Comparison of ENCODE assay signal across 13 mouse cellular contexts in genomic region chr2:173794531-173795510, GRCm38 (mm10). TPM values are rescaled to one million over a fixed set of nuclear protein-coding genes. Genes with fewer than 3 reads are reported as not detected.
DNase-seq lines count a peak whose midpoint lies in the region; ATAC-seq and TF ChIP-seq lines count a peak whose summit lies in the region.
"Had no signal": no experiment of that assay in that cellular context is flagged by ENCODE, and none has a peak within 500 bp of the region (broad histone marks: within the 10 kb centered on the region; RNA-seq: fewer than 3 reads in every experiment).

No protein-coding gene starts in this region.

- DNase-seq in lung, adult 2 months: no peak
- DNase-seq in naive thymus-derived CD4-positive, alpha-beta T cell, adult 2 months (ENCODE audit: low read depth): peak; percentile 15
- DNase-seq in left cerebral cortex, adult 8-10 months (ENCODE audit: low spot score in 2 of 2): no peak
- DNase-seq: cerebellum, adult 18-20 months; thymus, postnatal 25 days had no signal

- H3K27me3 ChIP-seq in lung, embryonic 15.5 days: no peaks in the 10 kb centered on the region
- no peaks in the 10 kb centered on the region for H3K27me3 ChIP-seq in kidney, embryonic 16.5 days (ENCODE audit: insufficient read depth, low read length)
- H3K27me3 ChIP-seq: forebrain, embryonic 12.5 days had no signal

- no peak for ATAC-seq in lung, embryonic 15.5 days (ENCODE audit: borderline replicate concordance, extremely low read depth, low FRiP score, low TSS enrichment)
- ATAC-seq in inflammation-experienced regulatory T-cells, adult 6 months: peak; percentile 77
- ATAC-seq in kidney, embryonic 16.5 days (ENCODE audit: low FRiP score, low TSS enrichment): 0 out of 2 replicates have a peak, but pooled peaks have one; percentile 21
- no peak for ATAC-seq in frontal cortex, adult (ENCODE audit: low TSS enrichment)

- peaks cover 20% of the 10 kb centered on the region for H3K4me1 ChIP-seq in lung, embryonic 15.5 days
- no peaks in the 10 kb centered on the region; the same call in 1 of the 2 replicates for H3K4me1 ChIP-seq in lung, adult 2 months (ENCODE audit: control insufficient read depth, insufficient read depth, low read length)
- peaks cover 62% of the 10 kb centered on the region for H3K4me1 ChIP-seq in kidney, embryonic 16.5 days (ENCODE audit: insufficient read depth, low read length)

- 60% methylated on average over 21 of the region's 21 CpGs for WGBS in lung, embryonic 15.5 days
- WGBS in lung, adult 2 months: 57% methylated on average over 21 of the region's 21 CpGs
- WGBS in kidney, embryonic 16.5 days: 53% methylated on average over 21 of the region's 21 CpGs

- TF ChIP-seq POLR2A in lung, adult 2 months (IDR thresholded peaks at IDR 0.05; ENCODE audit: borderline replicate concordance, extremely low read depth, low read depth, low read length): no peak

- H3K9ac ChIP-seq in lung, embryonic 15.5 days: no peak overlapping the region
- H3K9ac ChIP-seq in kidney, embryonic 16.5 days (replicated peaks; ENCODE audit: low read length): no peak overlapping the region
- H3K9ac ChIP-seq: forebrain, embryonic 12.5 days; hindbrain, embryonic 14.5 days had no signal

- no peak for TF ChIP-seq CTCF in lung, adult 2 months (IDR thresholded peaks at IDR 0.05; ENCODE audit: insufficient read depth, low read length)

- H3K27ac ChIP-seq in lung, embryonic 15.5 days: peak overlapping the region; percentile 37; the same call in 1 of the 2 replicates
- H3K27ac ChIP-seq in kidney, embryonic 16.5 days (ENCODE audit: low read length): peak overlapping the region; percentile 86
- H3K27ac ChIP-seq: forebrain, embryonic 12.5 days; hindbrain, embryonic 14.5 days; macrophage had no signal

- H3K9me3 ChIP-seq in lung, embryonic 15.5 days: no peaks in the 10 kb centered on the region
- H3K9me3 ChIP-seq in kidney, embryonic 16.5 days (ENCODE audit: low read length): no peaks in the 10 kb centered on the region
- H3K9me3 ChIP-seq: forebrain, embryonic 12.5 days had no signal

- no peaks in the 10 kb centered on the region for H3K36me3 ChIP-seq in lung, embryonic 15.5 days
- H3K36me3 ChIP-seq in kidney, embryonic 16.5 days (ENCODE audit: insufficient read depth, low read length): no peaks in the 10 kb centered on the region
- H3K36me3 ChIP-seq: forebrain, embryonic 12.5 days had no signal

- no peak overlapping the region for H3K4me3 ChIP-seq in lung, embryonic 15.5 days
- no peak overlapping the region for H3K4me3 ChIP-seq in lung, adult 2 months (replicated peaks; ENCODE audit: extremely low read depth, low read depth, low read length)
- H3K4me3 ChIP-seq in kidney, embryonic 16.5 days (ENCODE audit: low read length): no peak overlapping the region
- H3K4me3 ChIP-seq: forebrain, embryonic 12.5 days; myocyte had no signal

- no peak overlapping the region for H3K4me2 ChIP-seq in lung, embryonic 15.5 days
- 0 out of 2 replicates have a peak overlapping the region, but pooled peaks have one; percentile 17 for H3K4me2 ChIP-seq in kidney, embryonic 16.5 days (replicated peaks; ENCODE audit: low read depth, low read length)
- H3K4me2 ChIP-seq: forebrain, embryonic 12.5 days; hindbrain, embryonic 14.5 days had no signal

RNA-seq across cellular contexts. Expression of gene Vapb, which starts 57.5 kb away (rescaled TPM):
- polyA plus RNA-seq in lung, embryonic 15.5 days (2015; fragmentation: Nextera tagmentation; extraction: Ambion mirVana): 9.1 and 12.8 TPM in 2 replicates
- 13.3 and 16.8 TPM in 2 replicates for polyA plus RNA-seq in lung, adult 2 months (2012; rRNA removed)
- polyA plus RNA-seq in inflammation-experienced regulatory T-cells, adult 6 months (2017; shearing (Covaris generic)): 1 to 10 TPM; 1.3 to 2.4 (median 1.7) TPM
- 18.2 and 24.2 TPM in 2 replicates for polyA plus RNA-seq in kidney, embryonic 16.5 days (2015; fragmentation: Nextera tagmentation; extraction: Ambion mirVana)
- total RNA-seq in left cerebral cortex, adult 8-10 months (2022): 100 to 1,000 TPM; 117 to 139 (median 129) TPM

Comparison
In these comparisons a context has a peak if more than half of its experiments do, and no peak if none do; other contexts are left out.
1. ATAC-seq: peak in inflammation-experienced regulatory T-cells, adult 6 months (single experiment) and kidney, embryonic 16.5 days (single experiment); none in lung, embryonic 15.5 days (single experiment) and frontal cortex, adult (single experiment).